Mouse (Mus musculus) lung, adult 2 months (tissue): ENCODE results near the gene Degs2.

Experiments
- CTCF ChIP-seq: fragments of 200-500 bp; IDR thresholded peaks from 2 replicates; pipeline ENCODE4 v1.5.1; 2011; ENCODE audit warnings: mild to moderate bottlenecking, low read length, control low read depth; ENCODE audit not compliant: insufficient read depth
- POLR2A ChIP-seq: fragments of 200-500 bp; IDR thresholded peaks from 2 replicates; pipeline ENCODE4 v1.6.1; 2011; ENCODE audit warnings: low read depth, mild to moderate bottlenecking, control low read depth, low read length, borderline replicate concordance; ENCODE audit errors: extremely low read depth

DNA sequence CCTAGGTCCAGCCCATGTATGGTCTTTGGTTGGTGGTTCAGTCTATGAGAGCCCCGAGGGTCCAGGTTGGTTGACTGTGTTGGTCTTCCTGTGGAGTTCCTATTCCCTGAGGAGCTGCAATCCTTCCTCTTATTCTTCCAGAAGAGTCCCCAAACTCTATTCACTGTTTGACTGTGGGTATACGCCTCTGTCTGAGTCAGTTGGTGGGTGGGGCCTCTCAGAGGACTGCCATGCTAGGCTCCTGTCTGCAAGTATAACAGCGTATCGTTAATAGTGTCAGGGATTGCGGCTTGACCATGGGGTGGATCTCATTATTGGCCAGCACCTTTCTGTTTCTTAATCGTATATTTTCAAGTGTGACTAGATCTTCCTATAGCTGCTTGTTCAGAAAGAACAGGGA is 7.3 kb upstream of the Degs2 start:
- TF ChIP-seq POLR2A (no peak), CTCF (no peak)
